In the genomic region with DNA sequence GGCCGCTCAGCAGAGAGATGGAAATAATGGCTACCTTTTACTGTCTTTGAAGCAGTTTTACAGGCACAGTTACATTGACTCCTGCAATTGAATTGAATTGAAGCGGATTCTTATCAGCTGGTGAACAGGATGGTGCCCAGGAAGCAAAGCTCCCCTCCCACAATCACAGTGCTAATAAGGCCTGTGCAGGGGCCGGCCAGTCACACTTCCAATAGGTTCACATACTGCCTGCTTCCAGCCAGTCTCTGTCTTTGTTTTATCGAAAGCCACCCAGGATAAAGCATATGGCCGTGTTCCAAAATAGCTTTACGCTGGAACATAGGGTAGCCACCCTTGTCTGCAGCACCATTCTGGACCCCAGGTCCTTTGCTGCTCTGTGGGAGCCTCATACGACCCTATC, we compare ENCODE assay signal across 8 mouse cellular contexts. TPM values are rescaled to one million over a fixed set of nuclear protein-coding genes. Genes with fewer than 3 reads are reported as not detected.
DNase-seq lines count a peak whose midpoint lies in the region; TF ChIP-seq lines count a peak whose summit lies in the region.

No protein-coding gene starts in this region.

- H3K4me1 ChIP-seq in heart, adult 2 months (ENCODE audit: control insufficient read depth, insufficient read depth, low read length): peaks cover 12% of the 10 kb centered on the region
- peaks cover 0 to 41% of the 10 kb centered on the region in 2 experiments; a peak in 3 of 4 replicates for H3K4me1 ChIP-seq in MEL (ENCODE audit: control insufficient read depth in 1 of 2, insufficient read depth in 2 of 2, low read length in 2 of 2)
- H3K4me1 ChIP-seq in hindbrain, embryonic 10.5 days (replicated peaks): peaks cover 54% of the 10 kb centered on the region

- H3K9ac ChIP-seq in heart, adult 2 months (ENCODE audit: low read depth, low read length): no peak overlapping the region
- H3K9ac ChIP-seq in MEL (ENCODE audit: control insufficient read depth, low read depth, low read length, poor library complexity, severe bottlenecking): peak overlapping the region; percentile 63; the same call in 1 of the 2 replicates

- 35% methylated on average over 7 of the region's 7 CpGs for WGBS in heart, adult 2 months
- 55% methylated on average over 7 of the region's 7 CpGs for WGBS in hindbrain, embryonic 10.5 days
- 96% methylated on average over 7 of the region's 7 CpGs for WGBS in macrophage (ENCODE audit: missing documents)

- H3K27me3 ChIP-seq in heart, adult 2 months (ENCODE audit: control insufficient read depth, insufficient read depth, low read length): no peaks in the 10 kb centered on the region
- no peaks in the 10 kb centered on the region for H3K27me3 ChIP-seq in MEL (ENCODE audit: control insufficient read depth in 1 of 2, insufficient read depth in 2 of 2, low read length in 2 of 2)
- peaks cover 16% of the 10 kb centered on the region for H3K27me3 ChIP-seq in hindbrain, embryonic 10.5 days (ENCODE audit: insufficient read depth, poor library complexity, severe bottlenecking)

- TF ChIP-seq EP300 in heart, adult 2 months (IDR thresholded peaks at IDR 0.05; ENCODE audit: insufficient read depth, low read depth, low read length): no peak
- TF ChIP-seq EP300 in MEL (IDR thresholded peaks at IDR 0.05; ENCODE audit: low read depth in 1 of 2, low read length in 2 of 2): no peak

- H3K4me3 ChIP-seq in heart, adult 2 months: no peak overlapping the region
- H3K4me3 ChIP-seq in MEL (ENCODE audit: control insufficient read depth in 1 of 2, insufficient read depth in 1 of 2, low read depth in 2 of 2, low read length in 2 of 2) (peak overlapping the region; percentile 62 to 71; a peak in 3 of 4 replicates), macrophage (ENCODE audit: inconsistent target) (no peak overlapping the region)
- peak overlapping the region; percentile 84 for H3K4me3 ChIP-seq in hindbrain, embryonic 10.5 days

- TF ChIP-seq RAD21 in MEL (IDR thresholded peaks at IDR 0.05; ENCODE audit: low read depth, low read length): no peak

- TF ChIP-seq CTCF in heart, adult 2 months (IDR thresholded peaks at IDR 0.05): no peak
- no peak for TF ChIP-seq CTCF in MEL (IDR thresholded peaks at IDR 0.05 in 2 of 3, conservative IDR thresholded peaks at IDR 0.05 in 1 of 3; ENCODE audit: control insufficient read depth in 1 of 3, insufficient read depth in 1 of 3, low read depth in 2 of 3, low read length in 3 of 3, poor library complexity in 1 of 3, severe bottlenecking in 1 of 3)

- no peaks in the 10 kb centered on the region for H3K36me3 ChIP-seq in heart, adult 2 months (ENCODE audit: control insufficient read depth, insufficient read depth, low read length)
- H3K36me3 ChIP-seq in MEL (ENCODE audit: control insufficient read depth in 1 of 2, insufficient read depth in 2 of 2, low read length in 2 of 2) (peaks cover 0 to 22% of the 10 kb centered on the region in 2 experiments; a peak in 2 of 4 replicates), macrophage (ENCODE audit: inconsistent target) (no peaks in the 10 kb centered on the region)
- H3K36me3 ChIP-seq in hindbrain, embryonic 10.5 days: no peaks in the 10 kb centered on the region

- intact Hi-C loops in heart, adult 2 months (cut with DNase I): loop anchor here (5.0 kb wide), 1 partner anchor 40 kb away; the partner anchor contains the start of gene Slc35c2

- H3K9me3 ChIP-seq in MEL (replicated peaks; ENCODE audit: insufficient read depth, low read length): no peaks in the 10 kb centered on the region
- no peaks in the 10 kb centered on the region for H3K9me3 ChIP-seq in hindbrain, embryonic 10.5 days

- peaks cover 3% of the 10 kb centered on the region for H3K79me2 ChIP-seq in heart, adult 2 months (replicated peaks; ENCODE audit: control insufficient read depth, insufficient read depth, low read length)
- peaks cover 17% of the 10 kb centered on the region for H3K79me2 ChIP-seq in MEL (ENCODE audit: control insufficient read depth, insufficient read depth, low read length, poor library complexity)
- peaks cover 38% of the 10 kb centered on the region for H3K79me2 ChIP-seq in macrophage (ENCODE audit: inconsistent target)

- no peak for DNase-seq in heart, adult 2 months
- DNase-seq in heart, adult 11 months: no peak
- DNase-seq in MEL (ENCODE audit: low read depth, low spot score): peak; percentile 59
- DNase-seq in hindbrain, embryonic 10.5 days (ENCODE audit: low spot score): no peak
- no peak for DNase-seq in retina, postnatal 1 day
- no peak for DNase-seq in adrenal gland, adult 18-20 months (ENCODE audit: low spot score in 2 of 2)
- no peak for DNase-seq in kidney, postnatal 25 days

- H3K27ac ChIP-seq in heart, adult 2 months: peak overlapping the region; percentile 80; the same call in 1 of the 2 replicates
- no peak overlapping the region for H3K27ac ChIP-seq in MEL (ENCODE audit: control insufficient read depth, low read depth, low read length)
- peak overlapping the region; percentile 91; the same call in 1 of the 2 replicates for H3K27ac ChIP-seq in hindbrain, embryonic 10.5 days
- peak overlapping the region; percentile 44; the same call in 1 of the 2 replicates for H3K27ac ChIP-seq in macrophage

- no peak for TF ChIP-seq POLR2A in heart, adult 2 months (IDR thresholded peaks at IDR 0.05; ENCODE audit: insufficient read depth, low read depth, low read length)
- TF ChIP-seq POLR2A in MEL (IDR thresholded peaks at IDR 0.05; ENCODE audit: control insufficient read depth in 1 of 2, insufficient read depth in 1 of 2, low read depth in 1 of 2, low read length in 2 of 2, poor library complexity in 1 of 2): no peak

TF ChIP-seq in MEL, 35 proteins besides CTCF, POLR2A, EP300 and RAD21:
- TF ChIP-seq TBP (IDR thresholded peaks at IDR 0.05; ENCODE audit: low read depth, low read length): no peak
- 0 out of 2 replicates have a peak, but pooled peaks have one; percentile 21 for TF ChIP-seq TCF12 (IDR thresholded peaks at IDR 0.05; ENCODE audit: low read depth, low read length)
- TF ChIP-seq TAL1 (IDR thresholded peaks at IDR 0.05; ENCODE audit: low read length): peak; percentile 32; the same call in 1 of the 2 replicates
- TF ChIP-seq USF1 (IDR thresholded peaks at IDR 0.05; ENCODE audit: low read depth, low read length): no peak
- peak; percentile 49 for TF ChIP-seq GATA1 (IDR thresholded peaks at IDR 0.05; ENCODE audit: low read depth, low read length)
- TF ChIP-seq NRF1 (IDR thresholded peaks at IDR 0.05; ENCODE audit: insufficient read depth, low read depth, low read length, poor library complexity, severe bottlenecking): no peak
TF ChIP-seq in MEL: peak in this region for 3.

RNA-seq across cellular contexts. Expression of gene Elmo2, which starts 1.1 kb away (rescaled TPM):
- total RNA-seq in heart, adult 2 months (2021): 10 to 100 TPM; 13.9 to 14.8 TPM
- polyA plus RNA-seq in heart, adult 2 months (2012; rRNA removed): 36.3 and 39.0 TPM in 2 replicates
- total RNA-seq in MEL (2012; rRNA removed): 16.5 and 17.4 TPM in 2 replicates
- polyA plus RNA-seq in MEL (2012; ENCODE audit: insufficient read depth in 1 of 2, insufficient read length in 2 of 2, low read depth in 1 of 2, low replicate concordance in 2 of 2, missing spikeins in 1 of 2) (10 to 100 TPM in 1 of 2 experiments, not detected in 1; 27.6 TPM), macrophage (2018) (29.3 to 43.5 TPM (median 39.1 TPM) in 3 replicates)
- 90.0 and 94.6 TPM in 2 replicates for polyA plus RNA-seq in hindbrain, embryonic 10.5 days (2016; fragmentation: Nextera tagmentation; extraction: Ambion mirVana)
- total RNA-seq in macrophage (2018; cell fraction: chromatin; rRNA removed): 100 to 1,000 TPM in 1 of 26 experiments, 10 to 100 TPM in 22, 1 to 10 TPM in 3; 7.7 to 100 (median 40.4) TPM
- 10 to 100 TPM; 15.4 to 40.7 (median 27.7) TPM for total RNA-seq in macrophage (2018; cell fraction: cytosol; rRNA removed)
- total RNA-seq in macrophage (2018; cell fraction: nucleus; rRNA removed): 10 to 100 TPM; 11.9 to 74.8 (median 32.5) TPM
- 10 to 100 TPM; 21.6 to 24.5 TPM for total RNA-seq in adrenal gland, adult 18-20 months (2021)

RNA-seq across cellular contexts. Expression of gene Slc35c2, which starts 39.7 kb away (rescaled TPM):
- total RNA-seq in heart, adult 2 months (2021): 10 to 100 TPM; 15.9 to 18.1 TPM
- polyA plus RNA-seq in heart, adult 2 months (2012; rRNA removed): 43.6 and 46.4 TPM in 2 replicates
- 57.9 and 64.9 TPM in 2 replicates for total RNA-seq in MEL (2012; rRNA removed)
- polyA plus RNA-seq in MEL (2012; ENCODE audit: insufficient read depth in 1 of 2, insufficient read length in 2 of 2, low read depth in 1 of 2, low replicate concordance in 2 of 2, missing spikeins in 1 of 2): 100 to 1,000 TPM in 1 of 2 experiments, not detected in 1; 121 TPM
- polyA plus RNA-seq in hindbrain, embryonic 10.5 days (2016; fragmentation: Nextera tagmentation; extraction: Ambion mirVana): 68.3 and 73.0 TPM in 2 replicates
- total RNA-seq in macrophage (2018; cell fraction: chromatin; rRNA removed): 10 to 100 TPM in 15 of 26 experiments, 1 to 10 TPM in 11; 2.0 to 34.1 (median 12.3) TPM
- 10 to 100 TPM; 28.8 to 52.4 (median 40.9) TPM for total RNA-seq in macrophage (2018; cell fraction: cytosol; rRNA removed)
- total RNA-seq in macrophage (2018; cell fraction: nucleus; rRNA removed): 10 to 100 TPM in 24 of 26 experiments, 1 to 10 TPM in 2; 4.9 to 57.3 (median 27.0) TPM
- 29.3 to 58.1 TPM (median 53.2 TPM) in 3 replicates for polyA plus RNA-seq in macrophage (2018)
- total RNA-seq in adrenal gland, adult 18-20 months (2021): 10 to 100 TPM; 30.7 to 50.1 TPM

RNA-seq across cellular contexts. Expression of gene Zfp663, which starts 41.1 kb away (rescaled TPM):
- total RNA-seq in heart, adult 2 months (2021): not detected
- not detected in 2 replicates for polyA plus RNA-seq in heart, adult 2 months (2012; rRNA removed)
- total RNA-seq in MEL (2012; rRNA removed): not detected in 2 replicates
- polyA plus RNA-seq in MEL (2012; ENCODE audit: insufficient read depth in 1 of 2, insufficient read length in 2 of 2, low read depth in 1 of 2, low replicate concordance in 2 of 2, missing spikeins in 1 of 2) (under 1 TPM in 1 of 2 experiments, not detected in 1; 0.18 TPM), macrophage (2018) (not detected in 3 replicates)
- 5.5 and 6.7 TPM in 2 replicates for polyA plus RNA-seq in hindbrain, embryonic 10.5 days (2016; fragmentation: Nextera tagmentation; extraction: Ambion mirVana)
- not detected for total RNA-seq in macrophage (2018; cell fraction: chromatin; rRNA removed)
- not detected for total RNA-seq in macrophage (2018; cell fraction: cytosol; rRNA removed)
- total RNA-seq in macrophage (2018; cell fraction: nucleus; rRNA removed): not detected
- not detected for total RNA-seq in adrenal gland, adult 18-20 months (2021)

Comparison
In these comparisons a context has a peak if more than half of its experiments do, and no peak if none do; other contexts are left out.
1. H3K4me3 ChIP-seq: peak in MEL (2 of 2) and hindbrain, embryonic 10.5 days (single experiment); none in heart, adult 2 months (single experiment) and macrophage (single experiment).